Mouse (Mus musculus) heart, adult 2 months (tissue): ENCODE measurements around the gene Spag6.

Experiments
- CTCF ChIP-seq: fragments of 200-600 bp; IDR thresholded peaks from 2 replicates; pipeline ENCODE4 v1.8.1; 2022; ENCODE audit warnings: antibody characterized with exemption, mild to moderate bottlenecking, moderate library complexity
- EP300 ChIP-seq: fragments of 200-500 bp; IDR thresholded peaks from 2 replicates; pipeline ENCODE4 v1.6.1; 2011; ENCODE audit warnings: low read depth, low read length, control low read depth; ENCODE audit not compliant: insufficient read depth

DNA sequence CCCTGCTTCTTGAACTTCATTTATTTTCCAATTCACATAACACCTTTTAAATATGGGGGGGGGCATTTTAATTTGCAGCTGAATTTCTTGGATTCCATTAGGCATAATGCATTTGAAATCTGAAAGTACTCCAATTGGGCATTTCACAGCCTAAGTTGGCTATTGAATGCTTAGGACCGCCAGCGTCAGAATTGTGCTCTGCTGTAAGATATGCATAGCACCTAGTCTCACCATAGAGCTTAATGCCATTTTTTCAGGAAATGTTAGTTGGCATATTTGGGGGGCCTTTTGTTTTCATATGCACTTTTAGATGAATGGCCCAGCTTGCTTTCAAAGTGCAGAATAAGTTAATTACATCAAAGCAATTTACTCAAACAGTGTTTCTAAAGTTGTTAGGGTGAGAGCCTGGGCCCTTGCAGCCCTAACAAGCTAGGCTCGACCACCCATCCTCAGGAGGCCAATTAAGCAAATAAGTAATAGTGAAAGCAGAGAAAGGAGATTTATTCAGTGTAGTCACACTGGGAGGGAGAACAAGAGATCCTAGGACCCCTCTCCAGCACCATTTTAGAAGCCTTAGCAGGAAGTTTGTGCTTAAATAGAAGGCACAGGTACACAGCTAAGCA is 28.5 kb downstream of the Spag6 start:
- TF ChIP-seq CTCF (no peak), EP300 (no peak)
